Mouse (Mus musculus) lung, embryonic 14.5 days (tissue): Measurements from ENCODE around the gene Cbr3. TPM values are rescaled to one million over a fixed set of nuclear protein-coding genes. Genes with fewer than 3 reads are reported as not detected.

Experiments used
- ATAC-seq: fragments of 200-750 bp; cut with Nextera tagmentation; 2 replicates; pipeline ENCODE4 v1.8.0; 2017; ENCODE audit warnings: mild to moderate bottlenecking, moderate TSS enrichment, moderate library complexity; ENCODE audit not compliant: insufficient read depth
- DNase-seq: peaks from one replicate; pipeline ENCODE4 v3.0.0-alpha.2; 2015
- H3K27ac ChIP-seq: fragments of 300-500 bp; sonication (generic); 2 replicates; pipeline ENCODE4 v1.5.1; 2014; ENCODE audit warnings: low read depth, mild to moderate bottlenecking, moderate library complexity
- H3K27me3 ChIP-seq: fragments of 300-500 bp; sonication (generic); 2 replicates; pipeline ENCODE4 v1.6.1; 2014; ENCODE audit warnings: low read length, control low read depth; ENCODE audit not compliant: insufficient read depth
- H3K36me3 ChIP-seq: fragments of 300-500 bp; sonication (generic); 2 replicates; pipeline ENCODE4 v1.6.1; 2014; ENCODE audit warnings: control low read depth; ENCODE audit not compliant: insufficient read depth
- H3K4me1 ChIP-seq: fragments of 300-500 bp; sonication (generic); 2 replicates; pipeline ENCODE4 v1.6.1; 2014; ENCODE audit warnings: antibody characterized with exemption, control low read depth; ENCODE audit not compliant: insufficient read depth
- H3K4me2 ChIP-seq: fragments of 300-500 bp; sonication (generic); 2 replicates; pipeline ENCODE4 v1.6.1; 2014; ENCODE audit warnings: mild to moderate bottlenecking
- H3K4me3 ChIP-seq: fragments of 300-500 bp; sonication (generic); 2 replicates; pipeline ENCODE4 v1.5.1; 2014; ENCODE audit warnings: low read depth, low read length
- H3K9ac ChIP-seq: fragments of 300-500 bp; sonication (generic); 2 replicates; pipeline ENCODE4 v1.6.1; 2014
- H3K9me3 ChIP-seq: fragments of 300-500 bp; sonication (generic); 2 replicates; pipeline ENCODE4 v1.6.1; 2016; ENCODE audit warnings: low read depth, low read length, control low read depth
- CTCF ChIP-seq: IDR thresholded peaks from 2 replicates; pipeline ENCODE4 v1.5.1; 2016; ENCODE audit warnings: antibody characterized with exemption, low read depth
- WGBS: fragments of 180-500 bp; shearing (Covaris S2); extraction: QIAGEN DNeasy Blood & Tissue Kit; methylation state at CpG from one replicate; pipeline ENCODE4 v1.1.7; 2014; 5-methylcytosine and 5-hydroxymethylcytosine counted together
- polyA plus RNA-seq: library from polyadenylated mRNA; unstranded; fragments of >200 nt; fragmentation: Nextera tagmentation; extraction: Ambion mirVana; gene quantifications from 2 replicates; pipeline ENCODE4 v1.2.1, GENCODE M21; 2014

Gene Cbr3
- polyA plus RNA-seq, 1 experiment from 2014 or later, result 4.4 TPM

DNA sequence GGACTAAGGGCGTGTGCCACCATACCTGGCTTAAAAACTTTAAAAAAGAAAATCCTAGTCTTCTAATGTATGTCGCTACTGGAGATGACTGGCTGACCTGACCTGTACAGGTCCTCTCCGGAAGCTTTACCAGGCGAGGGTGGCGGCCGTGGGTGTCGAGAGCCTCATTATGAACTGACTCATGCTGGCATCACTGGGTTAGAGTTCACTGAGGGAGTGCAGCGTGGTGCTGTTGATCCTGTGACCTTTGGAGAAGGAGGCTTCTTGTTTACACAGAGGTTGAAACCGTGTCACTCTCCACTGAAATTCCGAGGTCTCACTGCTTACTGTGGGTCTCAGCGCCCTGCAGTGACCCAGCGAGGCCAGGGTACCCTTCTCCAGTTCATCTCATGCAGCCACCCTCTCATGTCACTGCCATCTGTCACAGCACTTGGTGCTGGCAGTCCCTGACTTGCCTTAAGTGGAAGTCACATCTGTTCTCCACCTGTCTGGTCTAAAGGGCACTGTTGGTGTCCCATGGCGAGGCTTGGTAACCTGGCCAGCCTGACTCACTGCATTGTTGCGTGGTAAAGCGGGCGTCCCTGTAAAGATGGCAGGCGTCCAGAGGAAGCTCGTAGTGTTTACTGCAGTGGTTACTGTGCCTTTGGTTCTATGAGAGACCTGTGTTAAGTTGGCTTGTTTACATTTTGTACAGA is 50.0 kb downstream of the Cbr3 start:
- H3K4me2 ChIP-seq, result no peak overlapping the region
- no peaks in the 10 kb centered on the region for H3K9me3 ChIP-seq
- H3K9ac ChIP-seq, result no peak overlapping the region
- ATAC-seq (no peak), DNase-seq (no peak)
- TF ChIP-seq CTCF, result no peak
- H3K27me3 ChIP-seq, result no peaks in the 10 kb centered on the region
- H3K4me3 ChIP-seq, result no peak overlapping the region
- no peaks in the 10 kb centered on the region; the same call in 1 of the 2 replicates for H3K36me3 ChIP-seq
- H3K4me1 ChIP-seq, result no peaks in the 10 kb centered on the region
- H3K27ac ChIP-seq, result no peak overlapping the region
- WGBS, result 59% methylated on average over 18 of the region's 18 CpGs

DNA sequence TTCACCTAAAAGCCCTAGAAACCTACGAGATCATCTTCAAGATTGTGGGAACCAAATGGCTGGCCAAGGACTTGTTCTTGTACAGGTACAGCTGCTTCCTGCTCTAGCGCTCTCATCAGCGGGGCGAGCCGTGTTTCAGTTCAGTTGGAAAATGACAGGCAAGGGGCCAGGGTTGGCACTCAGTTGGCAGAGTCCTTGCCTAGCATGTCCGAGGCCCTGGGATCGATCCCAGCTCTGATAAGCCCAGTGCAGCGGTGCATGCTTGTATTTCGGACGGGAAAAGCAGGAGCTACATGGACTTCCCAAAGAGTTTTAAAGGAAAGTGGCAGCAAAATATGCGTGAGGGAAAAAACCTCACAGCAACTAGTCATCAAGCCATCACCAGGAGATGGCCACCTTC is 56.2 kb downstream of the Cbr3 start:
- H3K4me1 ChIP-seq, result no peaks in the 10 kb centered on the region
- H3K36me3 ChIP-seq, result peaks cover 5% of the 10 kb centered on the region; the same call in 1 of the 2 replicates
- no peaks in the 10 kb centered on the region for H3K27me3 ChIP-seq
- H3K9ac ChIP-seq, result no peak overlapping the region
- H3K9me3 ChIP-seq, result no peaks in the 10 kb centered on the region
- DNase-seq, result no peak
- no peak overlapping the region for H3K4me3 ChIP-seq
- H3K4me2 ChIP-seq, result no peak overlapping the region
- no peak for ATAC-seq
- 92% methylated on average over 11 of the region's 11 CpGs for WGBS
- TF ChIP-seq CTCF, result no peak
- H3K27ac ChIP-seq, result no peak overlapping the region

Other genes with a start within 250 kb of the Cbr3 start
- gene Setd4, start 79.2 kb upstream of the Cbr3 start, polyA plus RNA-seq, result 10.3 and 12.0 TPM in 2 replicates
- 87.0 and 94.3 TPM in 2 replicates for gene Cbr1, start 77.4 kb upstream of the Cbr3 start, polyA plus RNA-seq
- gene Gm5678, start 55.1 kb upstream of the Cbr3 start, polyA plus RNA-seq, result not detected in 2 replicates
- gene Dop1b, start 28.7 kb downstream of the Cbr3 start, polyA plus RNA-seq, result 13.4 and 16.2 TPM in 2 replicates
- 35.1 and 36.0 TPM in 2 replicates for gene Morc3, start 148.9 kb downstream of the Cbr3 start, polyA plus RNA-seq
- gene Chaf1b, start 200.7 kb downstream of the Cbr3 start, polyA plus RNA-seq, result 98.5 and 99.6 TPM in 2 replicates